Mouse (Mus musculus) forebrain, embryonic 15.5 days (tissue): ENCODE data around the gene Zdhhc22. TPM values are rescaled to one million over a fixed set of nuclear protein-coding genes. Genes with fewer than 3 reads are reported as not detected.

ENCODE experiments used
- microRNA-seq: library from miRNA; unstranded; fragments of <30 nt; microRNA quantifications from one replicate; pipeline ENCODE4, GENCODE M21; 2016
- polyA plus RNA-seq: library from polyadenylated mRNA; unstranded; fragments of >200 nt; fragmentation: Nextera tagmentation; extraction: Ambion mirVana; gene quantifications from 2 replicates; pipeline ENCODE4 v1.2.1, GENCODE M21; 2015

The Zdhhc22 gene
- polyA plus RNA-seq, 1 experiment from 2014 or later = 6.6 TPM

Small RNA genes lying within 50 kb of the gene (microRNA-seq; reads per million reads assigned to microRNA genes)
- not detected for gene Gm25847

Other genes starting within 250 kb of the Zdhhc22 start
- gene Irf2bpl, start 105.6 kb downstream of the Zdhhc22 start, polyA plus RNA-seq = 94.9 and 95.8 TPM in 2 replicates
- 53.6 and 55.3 TPM in 2 replicates for gene Cipc, start 43.4 kb downstream of the Zdhhc22 start, polyA plus RNA-seq
- 5.7 and 7.0 TPM in 2 replicates for gene Tmem63c, start 30.9 kb upstream of the Zdhhc22 start, polyA plus RNA-seq
- 1.8 and 2.0 TPM in 2 replicates for gene Ngb, start 112.1 kb upstream of the Zdhhc22 start, polyA plus RNA-seq
- gene Gstz1, start 156.7 kb upstream of the Zdhhc22 start, polyA plus RNA-seq = 25.5 and 26.8 TPM in 2 replicates
- 12.5 and 12.8 TPM in 2 replicates for gene Pomt2, start 157.5 kb upstream of the Zdhhc22 start, polyA plus RNA-seq
- gene Samd15, start 209.3 kb upstream of the Zdhhc22 start, polyA plus RNA-seq = 1.6 and 2.1 TPM in 2 replicates
- gene Tmed8, start 210.0 kb upstream of the Zdhhc22 start, polyA plus RNA-seq = 3.6 TPM in 2 replicates
- 0.92 and 1.2 TPM in 2 replicates for gene Noxred1, start 248.3 kb upstream of the Zdhhc22 start, polyA plus RNA-seq